ENCODE assay signal across 8 mouse cellular contexts in the genomic region with DNA sequence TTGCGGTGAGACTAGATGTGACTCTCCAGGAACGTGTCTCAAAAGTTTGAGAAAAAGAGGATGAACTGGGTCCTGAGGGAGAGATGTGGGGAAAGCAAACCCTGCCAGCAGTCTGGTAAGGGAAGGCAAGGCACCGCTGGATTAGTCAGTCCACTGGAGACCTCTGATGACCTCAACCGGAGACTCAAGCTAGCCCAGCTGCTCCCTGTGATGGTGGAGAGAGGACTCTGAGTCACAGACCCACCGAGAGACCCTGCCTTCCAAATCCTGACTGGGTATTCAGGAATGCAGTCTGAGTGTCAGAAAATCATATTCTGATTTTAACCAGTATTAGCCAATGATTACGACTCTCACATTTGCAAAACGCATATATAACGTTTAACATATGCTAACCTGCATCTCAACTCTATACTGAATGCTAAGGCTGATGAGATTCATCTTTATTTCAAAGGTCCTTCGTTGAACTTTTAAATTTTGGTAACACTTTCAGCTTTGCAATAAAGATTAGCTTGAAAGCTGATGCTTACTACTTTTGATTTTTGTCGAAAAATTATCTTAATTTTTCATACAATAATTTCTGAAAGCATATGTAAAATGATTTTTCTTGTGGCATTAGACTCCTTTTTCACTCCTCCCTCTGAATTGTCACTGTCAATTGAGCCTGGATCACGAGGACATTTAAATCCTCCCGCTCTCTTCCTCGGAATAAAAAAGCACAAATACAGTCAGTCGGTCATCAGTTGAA. TPM values are rescaled to one million over a fixed set of nuclear protein-coding genes. Genes with fewer than 3 reads are reported as not detected.
DNase-seq lines count a peak whose midpoint lies in the region; ATAC-seq and TF ChIP-seq lines count a peak whose summit lies in the region.

No protein-coding gene starts in this region.

- no peak for DNase-seq in kidney, postnatal 0 days (ENCODE audit: low spot score)
- DNase-seq in kidney, postnatal 4 days, result no peak
- DNase-seq in cerebellum, adult 11 months, result no peak
- no peak for DNase-seq in ovary, postnatal 10 days (ENCODE audit: low spot score)
- no peak for DNase-seq in kidney, adult 2 months

- no peaks in the 10 kb centered on the region for H3K27me3 ChIP-seq in kidney, postnatal 0 days (ENCODE audit: insufficient read depth, low read length)
- peaks cover 14% of the 10 kb centered on the region for H3K27me3 ChIP-seq in embryonic facial prominence, embryonic 12.5 days
- H3K27me3 ChIP-seq in intestine, embryonic 16.5 days (replicated peaks; ENCODE audit: control insufficient read depth, insufficient read depth, low read length), result 0 out of 2 replicates have a peak, but pooled peaks cover 2% of the 10 kb centered on the region
- H3K27me3 ChIP-seq in neural tube, embryonic 12.5 days (replicated peaks), result peaks cover 12% of the 10 kb centered on the region
- H3K27me3 ChIP-seq in kidney, adult 2 months (replicated peaks; ENCODE audit: control insufficient read depth, insufficient read depth, low read length), result no peaks in the 10 kb centered on the region

- WGBS in kidney, postnatal 0 days, result 36% methylated on average over 14 of the region's 14 CpGs
- WGBS in embryonic facial prominence, embryonic 12.5 days, result 28% methylated on average over 14 of the region's 14 CpGs
- 41% methylated on average over 14 of the region's 14 CpGs for WGBS in intestine, embryonic 16.5 days
- WGBS in neural tube, embryonic 12.5 days, result 34% methylated on average over 14 of the region's 14 CpGs
- WGBS in kidney, adult 2 months, result 57% methylated on average over 14 of the region's 14 CpGs

- H3K4me3 ChIP-seq in kidney, postnatal 0 days (replicated peaks; ENCODE audit: low read depth, low read length), result peak overlapping the region; percentile 34
- peak overlapping the region; percentile 42 for H3K4me3 ChIP-seq in embryonic facial prominence, embryonic 12.5 days
- H3K4me3 ChIP-seq in intestine, embryonic 16.5 days (ENCODE audit: low read length), result peak overlapping the region; percentile 50
- peak overlapping the region; percentile 28; the same call in 1 of the 2 replicates for H3K4me3 ChIP-seq in neural tube, embryonic 12.5 days
- H3K4me3 ChIP-seq in kidney, adult 2 months (ENCODE audit: insufficient read depth, low read depth, low read length), result no peak overlapping the region

- TF ChIP-seq POLR2A in kidney, adult 2 months (IDR thresholded peaks at IDR 0.05; ENCODE audit: low read depth, low read length), result no peak

- H3K9me3 ChIP-seq in kidney, postnatal 0 days (replicated peaks; ENCODE audit: low read length), result no peaks in the 10 kb centered on the region
- H3K9me3 ChIP-seq in embryonic facial prominence, embryonic 12.5 days, result no peaks in the 10 kb centered on the region
- H3K9me3 ChIP-seq in intestine, embryonic 16.5 days (ENCODE audit: control insufficient read depth, low read length), result no peaks in the 10 kb centered on the region
- no peaks in the 10 kb centered on the region for H3K9me3 ChIP-seq in neural tube, embryonic 12.5 days

- H3K4me1 ChIP-seq in kidney, postnatal 0 days (replicated peaks; ENCODE audit: insufficient read depth, low read length), result 0 out of 2 replicates have a peak, but pooled peaks cover 2% of the 10 kb centered on the region
- peaks cover 6% of the 10 kb centered on the region; the same call in 1 of the 2 replicates for H3K4me1 ChIP-seq in embryonic facial prominence, embryonic 12.5 days
- H3K4me1 ChIP-seq in intestine, embryonic 16.5 days (ENCODE audit: control insufficient read depth, insufficient read depth, low read length), result peaks cover 9% of the 10 kb centered on the region
- peaks cover 5% of the 10 kb centered on the region for H3K4me1 ChIP-seq in neural tube, embryonic 12.5 days
- H3K4me1 ChIP-seq in kidney, adult 2 months (ENCODE audit: control insufficient read depth, insufficient read depth, low read length), result peaks cover 2% of the 10 kb centered on the region; the same call in 1 of the 2 replicates

- no peak overlapping the region for H3K27ac ChIP-seq in kidney, postnatal 0 days
- no peak overlapping the region for H3K27ac ChIP-seq in embryonic facial prominence, embryonic 12.5 days
- H3K27ac ChIP-seq in intestine, embryonic 16.5 days (ENCODE audit: low read length), result no peak overlapping the region
- no peak overlapping the region for H3K27ac ChIP-seq in neural tube, embryonic 12.5 days
- H3K27ac ChIP-seq in kidney, adult 2 months (ENCODE audit: insufficient read depth, low read depth, low read length), result no peak overlapping the region

- ATAC-seq in kidney, postnatal 0 days (replicated peaks; ENCODE audit: low FRiP score, low read depth), result no peak
- no peak for ATAC-seq in embryonic facial prominence, embryonic 12.5 days (ENCODE audit: insufficient number of reproducible peaks, insufficient read depth, low FRiP score, low TSS enrichment)
- no peak for ATAC-seq in intestine, embryonic 16.5 days
- ATAC-seq in neural tube, embryonic 12.5 days (ENCODE audit: low FRiP score, low read depth), result no peak

- no peaks in the 10 kb centered on the region for H3K36me3 ChIP-seq in kidney, postnatal 0 days (ENCODE audit: insufficient read depth, low read length)
- H3K36me3 ChIP-seq in embryonic facial prominence, embryonic 12.5 days, result no peaks in the 10 kb centered on the region
- H3K36me3 ChIP-seq in intestine, embryonic 16.5 days (ENCODE audit: control insufficient read depth, insufficient read depth, low read length), result no peaks in the 10 kb centered on the region
- no peaks in the 10 kb centered on the region for H3K36me3 ChIP-seq in neural tube, embryonic 12.5 days
- no peaks in the 10 kb centered on the region for H3K36me3 ChIP-seq in kidney, adult 2 months (ENCODE audit: control insufficient read depth, insufficient read depth, low read length)

- H3K9ac ChIP-seq in kidney, postnatal 0 days (ENCODE audit: low read depth, low read length), result peak overlapping the region; percentile 36; the same call in 1 of the 2 replicates
- H3K9ac ChIP-seq in embryonic facial prominence, embryonic 12.5 days, result no peak overlapping the region
- H3K9ac ChIP-seq in intestine, embryonic 16.5 days (ENCODE audit: low read depth, low read length), result no peak overlapping the region
- H3K9ac ChIP-seq in neural tube, embryonic 12.5 days, result no peak overlapping the region

- no peak for TF ChIP-seq CTCF in kidney, postnatal 0 days (IDR thresholded peaks at IDR 0.05; ENCODE audit: low read depth)
- TF ChIP-seq CTCF in kidney, adult 2 months (conservative IDR thresholded peaks at IDR 0.05; ENCODE audit: insufficient read depth, insufficient read length, low read depth, low read length), result no peak

- H3K4me2 ChIP-seq in kidney, postnatal 0 days (ENCODE audit: low read length), result peak overlapping the region; percentile 59
- peak overlapping the region; percentile 69 for H3K4me2 ChIP-seq in embryonic facial prominence, embryonic 12.5 days (replicated peaks)
- peak overlapping the region; percentile 80 for H3K4me2 ChIP-seq in intestine, embryonic 16.5 days (ENCODE audit: low read depth, low read length)
- H3K4me2 ChIP-seq in neural tube, embryonic 12.5 days (replicated peaks), result peak overlapping the region; percentile 59

RNA-seq across cellular contexts. Expression of a gene that starts 3.0 kb away (rescaled TPM):
- polyA plus RNA-seq in kidney, postnatal 0 days (2015; fragmentation: Nextera tagmentation; extraction: Ambion mirVana), result 10.2 and 10.5 TPM in 2 replicates
- polyA plus RNA-seq in embryonic facial prominence, embryonic 12.5 days (2016; fragmentation: Nextera tagmentation; extraction: Ambion mirVana), result 0.65 and 1.5 TPM in 2 replicates
- 0.78 and 1.2 TPM in 2 replicates for polyA plus RNA-seq in intestine, embryonic 16.5 days (2015; fragmentation: Nextera tagmentation; extraction: Ambion mirVana)
- 0.68 and 1.8 TPM in 2 replicates for polyA plus RNA-seq in neural tube, embryonic 12.5 days (2016; fragmentation: Nextera tagmentation; extraction: Ambion mirVana)
- polyA plus RNA-seq in kidney, adult 2 months (2012; rRNA removed), result 80.3 and 98.8 TPM in 2 replicates

RNA-seq across cellular contexts. Expression of a gene that starts 3.5 kb away (rescaled TPM):
- 4.4 and 10.3 TPM in 2 replicates for polyA plus RNA-seq in kidney, postnatal 0 days (2015; fragmentation: Nextera tagmentation; extraction: Ambion mirVana)
- polyA plus RNA-seq in embryonic facial prominence, embryonic 12.5 days (2016; fragmentation: Nextera tagmentation; extraction: Ambion mirVana), result 6.9 and 7.0 TPM in 2 replicates
- polyA plus RNA-seq in intestine, embryonic 16.5 days (2015; fragmentation: Nextera tagmentation; extraction: Ambion mirVana), result 1.3 and 1.4 TPM in 2 replicates
- polyA plus RNA-seq in neural tube, embryonic 12.5 days (2016; fragmentation: Nextera tagmentation; extraction: Ambion mirVana), result 13.8 and 14.9 TPM in 2 replicates
- 9.7 and 10.4 TPM in 2 replicates for polyA plus RNA-seq in kidney, adult 2 months (2012; rRNA removed)

RNA-seq across cellular contexts. Expression of a gene that starts 5.8 kb away (rescaled TPM):
- 5.2 and 5.3 TPM in 2 replicates for polyA plus RNA-seq in kidney, postnatal 0 days (2015; fragmentation: Nextera tagmentation; extraction: Ambion mirVana)
- 6.7 and 7.1 TPM in 2 replicates for polyA plus RNA-seq in embryonic facial prominence, embryonic 12.5 days (2016; fragmentation: Nextera tagmentation; extraction: Ambion mirVana)
- 4.1 and 5.9 TPM in 2 replicates for polyA plus RNA-seq in intestine, embryonic 16.5 days (2015; fragmentation: Nextera tagmentation; extraction: Ambion mirVana)
- polyA plus RNA-seq in neural tube, embryonic 12.5 days (2016; fragmentation: Nextera tagmentation; extraction: Ambion mirVana), result 6.4 and 7.6 TPM in 2 replicates
- polyA plus RNA-seq in kidney, adult 2 months (2012; rRNA removed), result 26.3 and 27.3 TPM in 2 replicates

RNA-seq across cellular contexts. Expression of a gene that starts 22.8 kb away (rescaled TPM):
- polyA plus RNA-seq in kidney, postnatal 0 days (2015; fragmentation: Nextera tagmentation; extraction: Ambion mirVana), result 732 and 795 TPM in 2 replicates
- 660 and 665 TPM in 2 replicates for polyA plus RNA-seq in embryonic facial prominence, embryonic 12.5 days (2016; fragmentation: Nextera tagmentation; extraction: Ambion mirVana)
- polyA plus RNA-seq in intestine, embryonic 16.5 days (2015; fragmentation: Nextera tagmentation; extraction: Ambion mirVana), result 713 and 755 TPM in 2 replicates
- polyA plus RNA-seq in neural tube, embryonic 12.5 days (2016; fragmentation: Nextera tagmentation; extraction: Ambion mirVana), result 432 and 466 TPM in 2 replicates
- 1,151 and 1,243 TPM in 2 replicates for polyA plus RNA-seq in kidney, adult 2 months (2012; rRNA removed)

RNA-seq across cellular contexts. Expression of a gene that starts 48.5 kb away (rescaled TPM):
- 32.0 and 33.2 TPM in 2 replicates for polyA plus RNA-seq in kidney, postnatal 0 days (2015; fragmentation: Nextera tagmentation; extraction: Ambion mirVana)
- polyA plus RNA-seq in embryonic facial prominence, embryonic 12.5 days (2016; fragmentation: Nextera tagmentation; extraction: Ambion mirVana), result 3.4 and 3.5 TPM in 2 replicates
- 15.6 and 15.8 TPM in 2 replicates for polyA plus RNA-seq in intestine, embryonic 16.5 days (2015; fragmentation: Nextera tagmentation; extraction: Ambion mirVana)
- 2.9 and 3.1 TPM in 2 replicates for polyA plus RNA-seq in neural tube, embryonic 12.5 days (2016; fragmentation: Nextera tagmentation; extraction: Ambion mirVana)
- polyA plus RNA-seq in kidney, adult 2 months (2012; rRNA removed), result 24.4 and 28.2 TPM in 2 replicates
